In genomic region chr2:160646845-160647178, GRCm38 (mm10) we compare ENCODE assay signal across 8 mouse cellular contexts. TPM values are rescaled to one million over a fixed set of nuclear protein-coding genes. Genes with fewer than 3 reads are reported as not detected.
DNase-seq lines count a peak whose midpoint lies in the region; ATAC-seq and TF ChIP-seq lines count a peak whose summit lies in the region.

No protein-coding gene starts in this region.

- DNase-seq in heart, postnatal 14 days: no peak
- DNase-seq in B cell, adult 2 months: no peak

- H3K4me2 ChIP-seq in heart, embryonic 11.5 days: peak overlapping the region; percentile 64
- H3K4me2 ChIP-seq in limb, embryonic 13.5 days (replicated peaks): peak overlapping the region; percentile 85

- H3K9me3 ChIP-seq in heart, embryonic 11.5 days (replicated peaks; ENCODE audit: control insufficient read depth, low read length): no peaks in the 10 kb centered on the region
- H3K9me3 ChIP-seq in E14TG2a.4 (ENCODE audit: low read length): peaks cover 34% of the 10 kb centered on the region
- H3K9me3 ChIP-seq in limb, embryonic 13.5 days: no peaks in the 10 kb centered on the region

- no peak for TF ChIP-seq POLR2A in small intestine, adult 2 months (IDR thresholded peaks at IDR 0.05; ENCODE audit: low read depth, low read length)

- WGBS in heart, embryonic 11.5 days (ENCODE audit: insufficient replicate concordance): under 1% methylated on average over 17 of the region's 17 CpGs
- WGBS in limb, embryonic 13.5 days: 0% methylated on average over 17 of the region's 17 CpGs
- WGBS in small intestine, adult 2 months: under 1% methylated on average over 17 of the region's 17 CpGs

- H3K36me3 ChIP-seq in heart, embryonic 11.5 days (ENCODE audit: control insufficient read depth, insufficient read depth, low read length): no peaks in the 10 kb centered on the region
- peaks cover 48% of the 10 kb centered on the region for H3K36me3 ChIP-seq in E14TG2a.4 (ENCODE audit: insufficient read depth, low read length)
- H3K36me3 ChIP-seq in limb, embryonic 13.5 days: no peaks in the 10 kb centered on the region
- no peaks in the 10 kb centered on the region; the same call in 1 of the 2 replicates for H3K36me3 ChIP-seq in small intestine, adult 2 months (ENCODE audit: control insufficient read depth, insufficient read depth, low read length)

- H3K27ac ChIP-seq in heart, embryonic 11.5 days (ENCODE audit: low read depth, low read length): peak overlapping the region; percentile 97
- H3K27ac ChIP-seq in limb, embryonic 13.5 days: peak overlapping the region; percentile 99
- H3K27ac ChIP-seq in small intestine, adult 2 months (ENCODE audit: insufficient read depth, low read depth, low read length): peak overlapping the region; percentile 90

- intact Hi-C loops in heart, postnatal 14 days (cut with DNase I): loop anchor here (5.0 kb wide), 2 partner anchors 45 to 55 kb away; no protein-coding TSS in a partner anchor

- no peak for ATAC-seq in heart, embryonic 11.5 days (replicated peaks; ENCODE audit: insufficient number of reproducible peaks, low FRiP score, low TSS enrichment)
- ATAC-seq in erythroblast, adult 5-6 weeks (replicated peaks; ENCODE audit: low FRiP score, poor library complexity, severe bottlenecking): peak; percentile 34; the same call in 1 of the 2 replicates
- no peak for ATAC-seq in limb, embryonic 13.5 days (ENCODE audit: low FRiP score, low read depth)
- ATAC-seq in monocyte, adult 5-6 weeks (replicated peaks; ENCODE audit: insufficient number of reproducible peaks, low FRiP score, low TSS enrichment, poor library complexity, severe bottlenecking): no peak

- H3K4me3 ChIP-seq in heart, embryonic 11.5 days (ENCODE audit: low read depth, low read length): peak overlapping the region; percentile 94
- peak overlapping the region; percentile 91 for H3K4me3 ChIP-seq in E14TG2a.4 (replicated peaks; ENCODE audit: low read length)
- H3K4me3 ChIP-seq in limb, embryonic 13.5 days: peak overlapping the region; percentile 100
- H3K4me3 ChIP-seq in small intestine, adult 2 months (ENCODE audit: low read depth, low read length): peak overlapping the region; percentile 90

- TF ChIP-seq CTCF in E14TG2a.4 (conservative IDR thresholded peaks at IDR 0.05; ENCODE audit: low read length): no peak
- no peak for TF ChIP-seq CTCF in small intestine, adult 2 months (IDR thresholded peaks at IDR 0.05; ENCODE audit: extremely low read depth, insufficient read length, insufficient replicate concordance, low read depth, low read length)

- H3K4me1 ChIP-seq in heart, embryonic 11.5 days (ENCODE audit: control insufficient read depth, insufficient read depth, low read length): peaks cover 8% of the 10 kb centered on the region
- peaks cover 38% of the 10 kb centered on the region for H3K4me1 ChIP-seq in E14TG2a.4 (replicated peaks; ENCODE audit: low read depth, low read length)
- peaks cover 30% of the 10 kb centered on the region for H3K4me1 ChIP-seq in limb, embryonic 13.5 days
- peaks cover 3% of the 10 kb centered on the region for H3K4me1 ChIP-seq in small intestine, adult 2 months (ENCODE audit: control insufficient read depth, insufficient read depth, insufficient read length, low read length)

- H3K9ac ChIP-seq in heart, embryonic 11.5 days (ENCODE audit: low read depth, low read length): peak overlapping the region; percentile 97
- peak overlapping the region; percentile 100 for H3K9ac ChIP-seq in limb, embryonic 13.5 days

- no peaks in the 10 kb centered on the region for H3K27me3 ChIP-seq in heart, embryonic 11.5 days (ENCODE audit: control insufficient read depth, insufficient read depth, low read length)
- H3K27me3 ChIP-seq in E14TG2a.4 (ENCODE audit: insufficient read depth, low read length): no peaks in the 10 kb centered on the region
- H3K27me3 ChIP-seq in limb, embryonic 13.5 days: no peaks in the 10 kb centered on the region
- H3K27me3 ChIP-seq in small intestine, adult 2 months (ENCODE audit: control insufficient read depth, insufficient read depth, low read length): no peaks in the 10 kb centered on the region

RNA-seq across cellular contexts. Expression of gene Top1, which starts 1.1 kb away (rescaled TPM):
- polyA plus RNA-seq in heart, embryonic 11.5 days (2014; fragmentation: Nextera tagmentation; extraction: Ambion mirVana): 53.2 and 65.4 TPM in 2 replicates
- total RNA-seq in heart, postnatal 14 days (2021): 10 to 100 TPM; 59.1 to 60.9 TPM
- 145 and 146 TPM in 2 replicates for total RNA-seq in erythroblast, adult 5-6 weeks (2015; ENCODE audit: low replicate concordance)
- total RNA-seq in erythroblast, adult 5-6 weeks (2017; ENCODE audit: low replicate concordance): 336 and 395 TPM in 2 replicates
- polyA plus RNA-seq in limb, embryonic 13.5 days (2015; fragmentation: Nextera tagmentation; extraction: Ambion mirVana): 97.3 and 102 TPM in 2 replicates
- 9.0 and 18.0 TPM in 2 replicates for polyA plus RNA-seq in small intestine, adult 2 months (2012; rRNA removed)
- total RNA-seq in monocyte, adult 5-6 weeks (2017): 127 to 181 TPM (median 138 TPM) in 3 replicates
